Mouse (Mus musculus) lung, embryonic 14.5 days (tissue): ENCODE data around the gene Vmn2r100. TPM values are rescaled to one million over a fixed set of nuclear protein-coding genes. Genes with fewer than 3 reads are reported as not detected.

ENCODE experiments used
- ATAC-seq: fragments of 200-750 bp; cut with Nextera tagmentation; 2 replicates; pipeline ENCODE4 v1.8.0; 2017; ENCODE audit warnings: mild to moderate bottlenecking, moderate TSS enrichment, moderate library complexity; ENCODE audit not compliant: insufficient read depth
- DNase-seq: peaks from one replicate; pipeline ENCODE4 v3.0.0-alpha.2; 2015
- H3K27ac ChIP-seq: fragments of 300-500 bp; sonication (generic); 2 replicates; pipeline ENCODE4 v1.5.1; 2014; ENCODE audit warnings: low read depth, mild to moderate bottlenecking, moderate library complexity
- H3K27me3 ChIP-seq: fragments of 300-500 bp; sonication (generic); 2 replicates; pipeline ENCODE4 v1.6.1; 2014; ENCODE audit warnings: low read length, control low read depth; ENCODE audit not compliant: insufficient read depth
- H3K36me3 ChIP-seq: fragments of 300-500 bp; sonication (generic); 2 replicates; pipeline ENCODE4 v1.6.1; 2014; ENCODE audit warnings: control low read depth; ENCODE audit not compliant: insufficient read depth
- H3K4me1 ChIP-seq: fragments of 300-500 bp; sonication (generic); 2 replicates; pipeline ENCODE4 v1.6.1; 2014; ENCODE audit warnings: antibody characterized with exemption, control low read depth; ENCODE audit not compliant: insufficient read depth
- H3K4me2 ChIP-seq: fragments of 300-500 bp; sonication (generic); 2 replicates; pipeline ENCODE4 v1.6.1; 2014; ENCODE audit warnings: mild to moderate bottlenecking
- H3K4me3 ChIP-seq: fragments of 300-500 bp; sonication (generic); 2 replicates; pipeline ENCODE4 v1.5.1; 2014; ENCODE audit warnings: low read depth, low read length
- H3K9ac ChIP-seq: fragments of 300-500 bp; sonication (generic); 2 replicates; pipeline ENCODE4 v1.6.1; 2014
- H3K9me3 ChIP-seq: fragments of 300-500 bp; sonication (generic); 2 replicates; pipeline ENCODE4 v1.6.1; 2016; ENCODE audit warnings: low read depth, low read length, control low read depth
- CTCF ChIP-seq: IDR thresholded peaks from 2 replicates; pipeline ENCODE4 v1.5.1; 2016; ENCODE audit warnings: antibody characterized with exemption, low read depth
- polyA plus RNA-seq: library from polyadenylated mRNA; unstranded; fragments of >200 nt; fragmentation: Nextera tagmentation; extraction: Ambion mirVana; gene quantifications from 2 replicates; pipeline ENCODE4 v1.2.1, GENCODE M21; 2014

Gene Vmn2r100
- polyA plus RNA-seq, result not detected in 2 replicates

DNA sequence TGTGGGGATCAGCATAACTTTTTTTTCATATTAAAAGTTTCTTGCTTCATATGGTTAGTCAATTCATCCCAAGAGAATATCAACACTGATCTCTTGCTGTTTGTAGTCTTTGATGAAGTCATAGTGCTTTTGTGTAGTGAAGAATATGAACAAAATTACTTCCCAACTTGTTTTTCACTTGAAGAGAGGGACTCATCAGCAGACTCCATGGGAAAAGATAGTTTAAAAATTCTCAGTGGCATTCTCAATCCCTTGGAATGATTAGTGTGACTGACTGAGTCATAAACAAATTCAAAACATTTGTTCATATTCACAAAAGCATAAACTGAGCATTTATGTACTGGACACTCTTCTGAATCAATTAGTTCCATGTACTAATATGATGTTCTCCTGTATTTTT lies at the start of gene Vmn2r100:
TSS of gene Vmn2r100 (plus strand) at position 301 of the 400 bp plus-strand sequence.
- Histone ChIP-seq H3K27ac (no peak within 1 kb of the TSS), H3K4me2 (no peak within 1 kb of the TSS), H3K36me3 (no peaks in the 10 kb centered on the region), H3K4me3 (no peak within 1 kb of the TSS), H3K9me3 (no peaks in the 10 kb centered on the region), H3K27me3 (no peaks in the 10 kb centered on the region), H3K4me1 (no peaks in the 10 kb centered on the region), H3K9ac (no peak within 1 kb of the TSS)
- no peak for TF ChIP-seq CTCF
- DNase-seq, result no peak
- no peak for ATAC-seq

DNA sequence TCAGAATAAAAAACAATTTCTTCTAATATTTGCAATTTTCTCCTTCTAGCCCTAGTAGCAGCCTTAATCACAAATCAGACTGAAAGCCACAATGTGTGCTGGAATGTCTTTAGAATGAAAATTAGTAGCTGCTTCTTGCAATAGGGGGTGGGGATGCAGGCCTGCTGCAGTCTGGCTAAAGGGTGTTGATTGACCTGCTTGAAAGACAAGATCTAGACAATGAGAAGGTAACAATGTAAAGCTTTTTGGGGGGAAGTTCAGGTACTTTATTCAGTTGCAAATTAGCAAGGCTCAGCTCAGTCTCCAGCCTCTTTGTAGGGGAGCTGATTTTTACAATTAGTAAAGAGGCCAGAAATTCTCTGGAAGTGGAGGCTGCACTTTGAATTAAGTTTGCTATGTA lies 21.7 kb upstream of the Vmn2r100 start:
- H3K36me3 ChIP-seq, result no peaks in the 10 kb centered on the region
- no peak for DNase-seq
- peaks cover 3% of the 10 kb centered on the region; the same call in 1 of the 2 replicates for H3K9me3 ChIP-seq
- no peak for TF ChIP-seq CTCF
- no peak for ATAC-seq
- no peaks in the 10 kb centered on the region for H3K27me3 ChIP-seq
- no peak overlapping the region for H3K4me2 ChIP-seq
- no peak overlapping the region for H3K4me3 ChIP-seq
- H3K9ac ChIP-seq, result no peak overlapping the region
- no peaks in the 10 kb centered on the region for H3K4me1 ChIP-seq
- no peak overlapping the region for H3K27ac ChIP-seq

DNA sequence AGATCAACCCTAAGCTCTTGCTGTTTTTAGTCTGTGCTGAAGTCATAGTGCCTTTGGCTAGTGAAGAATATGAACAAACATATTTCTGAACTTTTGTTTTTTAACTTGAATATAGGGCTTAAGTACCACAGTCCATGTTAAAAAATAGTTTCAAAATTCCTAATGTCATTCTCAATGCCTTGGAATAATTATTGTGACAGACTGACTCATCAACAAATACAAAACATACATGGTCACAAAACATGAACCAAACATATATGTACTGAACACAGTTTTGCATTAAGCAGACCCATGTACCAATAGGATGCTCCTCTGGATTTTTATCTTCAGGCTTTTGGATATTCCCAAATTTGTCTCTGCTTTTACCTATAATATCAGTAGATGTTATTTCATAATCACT lies 72.4 kb downstream of the Vmn2r100 start, which contains the start of gene Vmn2r101:
TSS of gene Vmn2r101 (plus strand) at position 301 of the 400 bp plus-strand sequence.
- H3K27ac ChIP-seq, result no peak within 1 kb of the TSS
- H3K36me3 ChIP-seq, result no peaks in the 10 kb centered on the region
- TF ChIP-seq CTCF, result no peak
- H3K9me3 ChIP-seq, result no peaks in the 10 kb centered on the region
- no peak within 1 kb of the TSS for H3K4me3 ChIP-seq
- H3K4me1 ChIP-seq, result no peaks in the 10 kb centered on the region
- H3K4me2 ChIP-seq, result no peak within 1 kb of the TSS
- no peak within 1 kb of the TSS for H3K9ac ChIP-seq
- ATAC-seq, result no peak
- H3K27me3 ChIP-seq, result no peaks in the 10 kb centered on the region
- no peak for DNase-seq

Other genes starting within 250 kb of the Vmn2r100 start
- not detected in 2 replicates for gene Vmn2r99, start 142.8 kb upstream of the Vmn2r100 start, polyA plus RNA-seq
- gene Vmn2r101, start 72.5 kb downstream of the Vmn2r100 start, polyA plus RNA-seq, result not detected in 2 replicates
- gene Vmn2r102, start 155.6 kb downstream of the Vmn2r100 start, polyA plus RNA-seq, result not detected in 2 replicates